Mouse (Mus musculus): ENCODE measurements around the gene Creb3l2. TPM values are rescaled to one million over a fixed set of nuclear protein-coding genes. Genes with fewer than 3 reads are reported as not detected.

Gene Creb3l2
- polyA plus RNA-seq, 1 experiment = 6.9 TPM

- no peak for TF ChIP-seq POLR2A (IDR thresholded peaks at IDR 0.05; ENCODE audit: borderline replicate concordance, low read depth, low read length)
- no peaks in the 10 kb centered on the region for H3K4me1 ChIP-seq (ENCODE audit: control insufficient read depth, insufficient read depth, low read length)
- no peak overlapping the region for H3K4me3 ChIP-seq (ENCODE audit: insufficient read depth, low read length)
- no peak overlapping the region for H3K27ac ChIP-seq (ENCODE audit: insufficient read depth, low read depth, low read length)
Observed at GRCm38 (mm10) chr6:37400167-37400566, 41.8 kb downstream of the Creb3l2 start.

DNA sequence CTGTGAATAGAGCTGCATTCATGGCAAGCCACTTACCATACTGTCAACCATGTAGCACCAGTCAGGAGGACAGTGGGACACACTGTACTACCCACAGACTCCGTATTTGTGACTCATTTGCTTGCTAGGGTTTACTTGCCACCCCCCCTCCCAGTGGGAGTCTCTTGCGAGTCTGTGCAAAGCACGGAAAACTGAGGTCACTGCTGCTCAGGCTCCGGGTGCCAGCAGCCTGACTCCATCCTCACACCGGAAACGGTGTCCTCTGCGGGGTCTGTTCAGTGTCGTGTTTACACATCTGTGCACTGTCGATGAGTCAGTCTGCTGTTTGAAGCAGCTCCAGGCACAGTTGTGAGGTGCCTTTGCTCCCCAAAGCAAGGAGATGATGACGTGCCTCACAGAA lies 43.0 kb downstream of the Creb3l2 start:
- Histone ChIP-seq H3K4me3 (ENCODE audit: insufficient read depth, low read length) (no peak overlapping the region), H3K27ac (ENCODE audit: insufficient read depth, low read depth, low read length) (no peak overlapping the region), H3K4me1 (ENCODE audit: control insufficient read depth, insufficient read depth, low read length) (no peaks in the 10 kb centered on the region)
- TF ChIP-seq POLR2A (IDR thresholded peaks at IDR 0.05; ENCODE audit: borderline replicate concordance, low read depth, low read length) (no peak), CTCF (IDR thresholded peaks at IDR 0.05; ENCODE audit: low read depth, low read length) (no peak)

DNA sequence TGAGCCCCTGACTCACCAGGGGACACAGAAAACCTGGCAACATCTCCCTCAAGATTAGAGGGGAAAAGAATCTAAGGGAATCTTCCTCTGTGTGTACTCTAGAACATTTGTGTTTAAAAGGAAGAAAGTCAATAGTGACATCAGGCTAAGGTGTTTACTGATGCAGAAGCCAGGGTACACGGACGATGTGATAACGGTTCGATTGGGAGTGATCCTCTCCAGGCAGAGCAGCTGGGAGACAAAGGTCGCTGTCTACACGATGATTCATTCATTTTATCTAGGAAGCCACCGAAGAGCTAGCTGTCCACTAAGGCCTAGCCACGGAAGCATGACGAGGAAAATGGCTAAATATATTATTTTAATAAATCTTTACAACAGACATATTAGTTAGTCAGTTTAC lies 44.0 kb downstream of the Creb3l2 start:
- Histone ChIP-seq H3K27ac (ENCODE audit: insufficient read depth, low read depth, low read length) (no peak overlapping the region), H3K4me1 (ENCODE audit: control insufficient read depth, insufficient read depth, low read length) (no peaks in the 10 kb centered on the region), H3K4me3 (ENCODE audit: insufficient read depth, low read length) (no peak overlapping the region)
- TF ChIP-seq CTCF (IDR thresholded peaks at IDR 0.05; ENCODE audit: low read depth, low read length) (no peak), POLR2A (IDR thresholded peaks at IDR 0.05; ENCODE audit: borderline replicate concordance, low read depth, low read length) (no peak)

DNA sequence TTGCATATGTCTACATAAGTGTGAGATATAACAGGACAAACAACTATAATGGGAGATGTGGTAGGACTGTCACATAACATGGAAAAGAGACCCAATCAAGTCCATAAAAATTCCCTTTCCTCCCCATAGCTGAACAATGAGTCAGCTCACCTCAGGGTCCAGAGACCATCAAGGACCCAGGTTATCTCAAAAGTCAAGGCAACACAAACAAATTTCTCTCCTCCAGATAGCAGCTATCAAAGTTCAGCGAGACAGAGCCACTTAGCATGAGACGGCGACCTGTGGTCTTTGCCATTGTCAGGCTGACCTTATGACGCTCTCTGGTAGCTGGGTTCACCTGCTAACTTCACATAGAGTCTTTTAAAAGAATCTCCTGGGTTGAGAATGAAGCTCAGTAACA lies 44.7 kb downstream of the Creb3l2 start:
- Histone ChIP-seq H3K4me1 (ENCODE audit: control insufficient read depth, insufficient read depth, low read length) (no peaks in the 10 kb centered on the region), H3K27ac (ENCODE audit: insufficient read depth, low read depth, low read length) (no peak overlapping the region), H3K4me3 (ENCODE audit: insufficient read depth, low read length) (no peak overlapping the region)
- TF ChIP-seq POLR2A (IDR thresholded peaks at IDR 0.05; ENCODE audit: borderline replicate concordance, low read depth, low read length) = no peak
- no peak for TF ChIP-seq CTCF (IDR thresholded peaks at IDR 0.05; ENCODE audit: low read depth, low read length)

GRCm38 (mm10) chr6:37396127-37396526 lies 45.8 kb downstream of the Creb3l2 start:
- Histone ChIP-seq H3K4me1 (ENCODE audit: control insufficient read depth, insufficient read depth, low read length) (no peaks in the 10 kb centered on the region), H3K4me3 (ENCODE audit: insufficient read depth, low read length) (no peak overlapping the region), H3K27ac (ENCODE audit: insufficient read depth, low read depth, low read length) (no peak overlapping the region)
- TF ChIP-seq CTCF (IDR thresholded peaks at IDR 0.05; ENCODE audit: low read depth, low read length) = no peak
- no peak for TF ChIP-seq POLR2A (IDR thresholded peaks at IDR 0.05; ENCODE audit: borderline replicate concordance, low read depth, low read length)

- TF ChIP-seq POLR2A (IDR thresholded peaks at IDR 0.05; ENCODE audit: borderline replicate concordance, low read depth, low read length) = no peak
- no peak for TF ChIP-seq CTCF (IDR thresholded peaks at IDR 0.05; ENCODE audit: low read depth, low read length)
- H3K27ac ChIP-seq (ENCODE audit: insufficient read depth, low read depth, low read length) = no peak overlapping the region
- no peaks in the 10 kb centered on the region for H3K4me1 ChIP-seq (ENCODE audit: control insufficient read depth, insufficient read depth, low read length)
- no peak overlapping the region for H3K4me3 ChIP-seq (ENCODE audit: insufficient read depth, low read length)
Observed at GRCm38 (mm10) chr6:37393263-37393662, 48.7 kb downstream of the Creb3l2 start.

GRCm38 (mm10) chr6:37392262-37392661 lies 49.7 kb downstream of the Creb3l2 start:
- no peak for TF ChIP-seq POLR2A (IDR thresholded peaks at IDR 0.05; ENCODE audit: borderline replicate concordance, low read depth, low read length)
- no peak for TF ChIP-seq CTCF (IDR thresholded peaks at IDR 0.05; ENCODE audit: low read depth, low read length)
- no peak overlapping the region for H3K27ac ChIP-seq (ENCODE audit: insufficient read depth, low read depth, low read length)
- no peak overlapping the region for H3K4me3 ChIP-seq (ENCODE audit: insufficient read depth, low read length)
- H3K4me1 ChIP-seq (ENCODE audit: control insufficient read depth, insufficient read depth, low read length) = no peaks in the 10 kb centered on the region

- no peak overlapping the region for H3K27ac ChIP-seq (ENCODE audit: insufficient read depth, low read depth, low read length)
- TF ChIP-seq POLR2A (IDR thresholded peaks at IDR 0.05; ENCODE audit: borderline replicate concordance, low read depth, low read length) (no peak), CTCF (IDR thresholded peaks at IDR 0.05; ENCODE audit: low read depth, low read length) (no peak)
- no peaks in the 10 kb centered on the region for H3K4me1 ChIP-seq (ENCODE audit: control insufficient read depth, insufficient read depth, low read length)
- H3K4me3 ChIP-seq (ENCODE audit: insufficient read depth, low read length) = no peak overlapping the region
Observed at GRCm38 (mm10) chr6:37391313-37391712, 50.6 kb downstream of the Creb3l2 start.

DNA sequence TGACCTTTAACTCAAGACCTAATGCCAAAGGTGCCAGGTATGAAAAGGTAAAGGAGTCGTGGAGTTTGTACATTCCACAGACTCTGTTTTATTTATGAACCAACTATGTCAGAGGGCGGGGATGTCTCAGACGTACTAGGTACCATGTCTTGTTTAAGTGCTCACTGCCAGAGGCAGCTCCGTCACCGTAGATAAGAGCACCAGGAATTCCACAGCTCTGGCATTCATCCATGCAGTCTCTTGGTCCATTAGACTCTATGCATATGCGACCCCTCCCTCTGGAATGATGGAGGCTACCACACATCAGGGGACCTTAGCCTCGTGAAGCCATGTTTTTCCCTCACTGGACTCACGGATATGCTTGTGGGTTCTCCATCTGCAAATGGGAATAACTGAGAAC lies 53.0 kb downstream of the Creb3l2 start:
- TF ChIP-seq POLR2A (IDR thresholded peaks at IDR 0.05; ENCODE audit: borderline replicate concordance, low read depth, low read length) = no peak
- TF ChIP-seq CTCF (IDR thresholded peaks at IDR 0.05; ENCODE audit: low read depth, low read length) = no peak
- H3K4me1 ChIP-seq (ENCODE audit: control insufficient read depth, insufficient read depth, low read length) = no peaks in the 10 kb centered on the region
- H3K4me3 ChIP-seq (ENCODE audit: insufficient read depth, low read length) = no peak overlapping the region
- H3K27ac ChIP-seq (ENCODE audit: insufficient read depth, low read depth, low read length) = no peak overlapping the region

- Histone ChIP-seq H3K27ac (ENCODE audit: insufficient read depth, low read depth, low read length) (no peak overlapping the region), H3K4me1 (ENCODE audit: control insufficient read depth, insufficient read depth, low read length) (no peaks in the 10 kb centered on the region), H3K4me3 (ENCODE audit: insufficient read depth, low read length) (no peak overlapping the region)
- no peak for TF ChIP-seq CTCF (IDR thresholded peaks at IDR 0.05; ENCODE audit: low read depth, low read length)
- no peak for TF ChIP-seq POLR2A (IDR thresholded peaks at IDR 0.05; ENCODE audit: borderline replicate concordance, low read depth, low read length)
Observed at GRCm38 (mm10) chr6:37388501-37388900, 53.4 kb downstream of the Creb3l2 start.

DNA sequence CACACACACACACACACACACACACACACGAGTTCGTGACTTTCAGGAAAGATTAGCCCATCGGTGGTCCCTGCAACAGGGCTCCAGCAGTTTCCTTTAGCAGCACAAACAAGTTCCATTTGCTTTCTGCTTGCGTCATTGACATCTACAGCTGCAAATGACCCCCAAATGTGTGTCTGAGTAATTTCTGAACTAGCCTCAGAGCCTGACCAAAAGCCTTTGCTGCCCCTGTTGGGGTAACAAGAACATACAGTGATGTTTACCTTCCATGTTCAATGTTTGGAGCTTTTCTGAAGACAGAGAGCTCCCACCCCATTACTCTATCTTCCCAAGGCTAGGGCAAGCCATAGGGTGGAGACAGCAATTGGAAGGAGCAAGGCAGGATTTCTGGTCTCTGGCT lies 54.7 kb downstream of the Creb3l2 start:
- TF ChIP-seq POLR2A (IDR thresholded peaks at IDR 0.05; ENCODE audit: borderline replicate concordance, low read depth, low read length) (no peak), CTCF (IDR thresholded peaks at IDR 0.05; ENCODE audit: low read depth, low read length) (no peak)
- Histone ChIP-seq H3K4me1 (ENCODE audit: control insufficient read depth, insufficient read depth, low read length) (no peaks in the 10 kb centered on the region), H3K27ac (ENCODE audit: insufficient read depth, low read depth, low read length) (no peak overlapping the region), H3K4me3 (ENCODE audit: insufficient read depth, low read length) (no peak overlapping the region)
